Mouse (Mus musculus): ENCODE data around the gene Zgpat. TPM values are rescaled to one million over a fixed set of nuclear protein-coding genes. Genes with fewer than 3 reads are reported as not detected.

Zgpat gene
- polyA plus RNA-seq, 1 experiment, result 16.1 TPM

GRCm38 (mm10) chr2:181377230-181377629 lies 12.5 kb downstream of the Zgpat start:
- Histone ChIP-seq H3K36me3 (ENCODE audit: control insufficient read depth, insufficient read depth, low read length) (peaks cover 2% of the 10 kb centered on the region; the same call in 1 of the 2 replicates), H3K4me3 (ENCODE audit: control insufficient read depth, low read depth, low read length) (no peak overlapping the region), H3K27ac (ENCODE audit: control insufficient read depth, insufficient read depth, low read depth, low read length) (no peak overlapping the region), H3K27me3 (ENCODE audit: control insufficient read depth, insufficient read depth, low read length) (no peaks in the 10 kb centered on the region), H3K4me1 (ENCODE audit: control insufficient read depth, insufficient read depth, low read length) (no peaks in the 10 kb centered on the region)
- no peak for TF ChIP-seq CTCF (IDR thresholded peaks at IDR 0.05; ENCODE audit: control insufficient read depth, insufficient read depth, insufficient replicate concordance, low read depth, low read length)
- no peak for TF ChIP-seq POLR2A (IDR thresholded peaks at IDR 0.05; ENCODE audit: control insufficient read depth, low read depth, low read length)

- H3K4me1 ChIP-seq (ENCODE audit: control insufficient read depth, insufficient read depth, low read length), result no peaks in the 10 kb centered on the region
- peaks cover 2% of the 10 kb centered on the region; the same call in 1 of the 2 replicates for H3K36me3 ChIP-seq (ENCODE audit: control insufficient read depth, insufficient read depth, low read length)
- H3K4me3 ChIP-seq (ENCODE audit: control insufficient read depth, low read depth, low read length), result no peak overlapping the region
- no peak overlapping the region for H3K27ac ChIP-seq (ENCODE audit: control insufficient read depth, insufficient read depth, low read depth, low read length)
- TF ChIP-seq CTCF (IDR thresholded peaks at IDR 0.05; ENCODE audit: control insufficient read depth, insufficient read depth, insufficient replicate concordance, low read depth, low read length), result no peak
- no peak for TF ChIP-seq POLR2A (IDR thresholded peaks at IDR 0.05; ENCODE audit: control insufficient read depth, low read depth, low read length)
- no peaks in the 10 kb centered on the region for H3K27me3 ChIP-seq (ENCODE audit: control insufficient read depth, insufficient read depth, low read length)
These were observed 14.0 kb downstream of the Zgpat start for GRCm38 (mm10) chr2:181378701-181379100.

GRCm38 (mm10) chr2:181379778-181380177 lies 15.1 kb downstream of the Zgpat start, which contains the start of gene Lime1:
TSS of gene Lime1 (plus strand) at chr2:181380078.
- Histone ChIP-seq H3K27ac (ENCODE audit: control insufficient read depth, insufficient read depth, low read depth, low read length) (no peak within 1 kb of the TSS), H3K36me3 (ENCODE audit: control insufficient read depth, insufficient read depth, low read length) (peaks cover 2% of the 10 kb centered on the region; the same call in 1 of the 2 replicates), H3K27me3 (ENCODE audit: control insufficient read depth, insufficient read depth, low read length) (no peaks in the 10 kb centered on the region), H3K4me1 (ENCODE audit: control insufficient read depth, insufficient read depth, low read length) (no peaks in the 10 kb centered on the region), H3K4me3 (ENCODE audit: control insufficient read depth, low read depth, low read length) (no peak within 1 kb of the TSS)
- TF ChIP-seq POLR2A (IDR thresholded peaks at IDR 0.05; ENCODE audit: control insufficient read depth, low read depth, low read length) (no peak), CTCF (IDR thresholded peaks at IDR 0.05; ENCODE audit: control insufficient read depth, insufficient read depth, insufficient replicate concordance, low read depth, low read length) (no peak)

GRCm38 (mm10) chr2:181380251-181380650 lies 15.5 kb downstream of the Zgpat start:
- H3K4me3 ChIP-seq (ENCODE audit: control insufficient read depth, low read depth, low read length), result no peak overlapping the region
- TF ChIP-seq POLR2A (IDR thresholded peaks at IDR 0.05; ENCODE audit: control insufficient read depth, low read depth, low read length), result no peak
- no peak for TF ChIP-seq CTCF (IDR thresholded peaks at IDR 0.05; ENCODE audit: control insufficient read depth, insufficient read depth, insufficient replicate concordance, low read depth, low read length)
- H3K27ac ChIP-seq (ENCODE audit: control insufficient read depth, insufficient read depth, low read depth, low read length), result no peak overlapping the region
- H3K4me1 ChIP-seq (ENCODE audit: control insufficient read depth, insufficient read depth, low read length), result no peaks in the 10 kb centered on the region
- no peaks in the 10 kb centered on the region for H3K27me3 ChIP-seq (ENCODE audit: control insufficient read depth, insufficient read depth, low read length)
- H3K36me3 ChIP-seq (ENCODE audit: control insufficient read depth, insufficient read depth, low read length), result peaks cover 2% of the 10 kb centered on the region; the same call in 1 of the 2 replicates

GRCm38 (mm10) chr2:181381107-181381506 lies 16.4 kb downstream of the Zgpat start:
- Histone ChIP-seq H3K27ac (ENCODE audit: control insufficient read depth, insufficient read depth, low read depth, low read length) (no peak overlapping the region), H3K4me3 (ENCODE audit: control insufficient read depth, low read depth, low read length) (no peak overlapping the region), H3K36me3 (ENCODE audit: control insufficient read depth, insufficient read depth, low read length) (peaks cover 2% of the 10 kb centered on the region; the same call in 1 of the 2 replicates), H3K27me3 (ENCODE audit: control insufficient read depth, insufficient read depth, low read length) (no peaks in the 10 kb centered on the region), H3K4me1 (ENCODE audit: control insufficient read depth, insufficient read depth, low read length) (no peaks in the 10 kb centered on the region)
- TF ChIP-seq POLR2A (IDR thresholded peaks at IDR 0.05; ENCODE audit: control insufficient read depth, low read depth, low read length), result no peak
- TF ChIP-seq CTCF (IDR thresholded peaks at IDR 0.05; ENCODE audit: control insufficient read depth, insufficient read depth, insufficient replicate concordance, low read depth, low read length), result no peak

GRCm38 (mm10) chr2:181381631-181382306 lies 17.0 kb downstream of the Zgpat start:
- Histone ChIP-seq H3K36me3 (ENCODE audit: control insufficient read depth, insufficient read depth, low read length) (peaks cover 2% of the 10 kb centered on the region; the same call in 1 of the 2 replicates), H3K27me3 (ENCODE audit: control insufficient read depth, insufficient read depth, low read length) (no peaks in the 10 kb centered on the region), H3K4me1 (ENCODE audit: control insufficient read depth, insufficient read depth, low read length) (no peaks in the 10 kb centered on the region), H3K27ac (ENCODE audit: control insufficient read depth, insufficient read depth, low read depth, low read length) (no peak overlapping the region), H3K4me3 (ENCODE audit: control insufficient read depth, low read depth, low read length) (no peak overlapping the region)
- no peak for TF ChIP-seq POLR2A (IDR thresholded peaks at IDR 0.05; ENCODE audit: control insufficient read depth, low read depth, low read length)
- TF ChIP-seq CTCF (IDR thresholded peaks at IDR 0.05; ENCODE audit: control insufficient read depth, insufficient read depth, insufficient replicate concordance, low read depth, low read length), result no peak

- TF ChIP-seq POLR2A (IDR thresholded peaks at IDR 0.05; ENCODE audit: control insufficient read depth, low read depth, low read length), result no peak
- H3K27me3 ChIP-seq (ENCODE audit: control insufficient read depth, insufficient read depth, low read length), result no peaks in the 10 kb centered on the region
- no peak overlapping the region for H3K27ac ChIP-seq (ENCODE audit: control insufficient read depth, insufficient read depth, low read depth, low read length)
- no peaks in the 10 kb centered on the region for H3K4me1 ChIP-seq (ENCODE audit: control insufficient read depth, insufficient read depth, low read length)
- no peak overlapping the region for H3K4me3 ChIP-seq (ENCODE audit: control insufficient read depth, low read depth, low read length)
- peaks cover 2% of the 10 kb centered on the region; the same call in 1 of the 2 replicates for H3K36me3 ChIP-seq (ENCODE audit: control insufficient read depth, insufficient read depth, low read length)
These were observed 19.7 kb downstream of the Zgpat start for GRCm38 (mm10) chr2:181384463-181384862.
